Mouse (Mus musculus): Measurements from ENCODE around the gene Igfbp7. TPM values are rescaled to one million over a fixed set of nuclear protein-coding genes. Genes with fewer than 3 reads are reported as not detected.

Gene Igfbp7
- total and polyA plus RNA-seq, 3 experiments, result 0.07 TPM; not detected in 2

DNA sequence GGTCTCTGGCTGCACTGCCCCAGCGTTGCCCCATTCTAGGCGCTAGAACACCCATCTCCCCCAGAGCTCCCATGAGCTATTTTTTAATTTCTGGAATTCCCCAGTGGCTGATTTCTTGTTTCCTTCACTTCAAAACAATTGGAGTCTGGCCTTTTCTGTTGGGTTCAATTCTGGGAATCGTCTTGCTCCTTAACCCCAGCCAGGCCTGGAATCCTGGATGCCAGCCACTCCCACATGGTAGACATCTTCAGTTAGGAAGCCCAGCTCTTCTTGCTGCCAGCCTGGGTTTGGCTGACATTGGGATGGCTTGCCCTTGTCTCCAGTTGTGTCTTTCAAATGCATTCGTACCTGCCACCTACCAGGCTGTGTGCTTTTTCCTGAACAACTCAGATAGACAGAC, 20.7 kb upstream of the Igfbp7 start:
- no peak for DNase-seq (ENCODE audit: low read depth, low spot score)
- TF ChIP-seq CTCF (IDR thresholded peaks at IDR 0.05 in 2 of 3, conservative IDR thresholded peaks at IDR 0.05 in 1 of 3; ENCODE audit: control insufficient read depth in 1 of 3, insufficient read depth in 1 of 3, low read depth in 2 of 3, low read length in 3 of 3, poor library complexity in 1 of 3, severe bottlenecking in 1 of 3) (no peak), RAD21 (IDR thresholded peaks at IDR 0.05; ENCODE audit: low read depth, low read length) (no peak), JUND (IDR thresholded peaks at IDR 0.05; ENCODE audit: low read depth, low read length) (no peak), MAZ (IDR thresholded peaks at IDR 0.05; ENCODE audit: low read depth, low read length) (no peak), TAL1 (IDR thresholded peaks at IDR 0.05; ENCODE audit: low read length) (no peak), MAX (IDR thresholded peaks at IDR 0.05; ENCODE audit: low read length) (no peak), RCOR1 (IDR thresholded peaks at IDR 0.05; ENCODE audit: low read depth, low read length) (no peak), ZMIZ1 (IDR thresholded peaks at IDR 0.05; ENCODE audit: low read depth, low read length) (no peak), UBTF (IDR thresholded peaks at IDR 0.05; ENCODE audit: borderline replicate concordance, insufficient read depth, low read depth, low read length) (no peak), MYC (IDR thresholded peaks at IDR 0.05; ENCODE audit: low read depth, low read length) (no peak)
- no peaks in the 10 kb centered on the region for H3K79me2 ChIP-seq (ENCODE audit: control insufficient read depth, insufficient read depth, low read length, poor library complexity)
- peaks cover 0 to 2% of the 10 kb centered on the region in 2 experiments; a peak in 2 of 4 replicates for H3K27me3 ChIP-seq (ENCODE audit: control insufficient read depth in 1 of 2, insufficient read depth in 2 of 2, low read length in 2 of 2)
- no peaks in the 10 kb centered on the region for H3K9me3 ChIP-seq (replicated peaks; ENCODE audit: insufficient read depth, low read length)
- no peak overlapping the region for H3K27ac ChIP-seq (ENCODE audit: control insufficient read depth, low read depth, low read length)
- no peaks in the 10 kb centered on the region for H3K36me3 ChIP-seq (ENCODE audit: control insufficient read depth in 1 of 2, insufficient read depth in 2 of 2, low read length in 2 of 2)
- no peak overlapping the region for H3K9ac ChIP-seq (ENCODE audit: control insufficient read depth, low read depth, low read length, poor library complexity, severe bottlenecking)
- H3K4me3 ChIP-seq (ENCODE audit: control insufficient read depth in 1 of 2, insufficient read depth in 1 of 2, low read depth in 2 of 2, low read length in 2 of 2), result no peak overlapping the region
- H3K4me1 ChIP-seq (ENCODE audit: control insufficient read depth in 1 of 2, insufficient read depth in 2 of 2, low read length in 2 of 2), result no peaks in the 10 kb centered on the region

DNA sequence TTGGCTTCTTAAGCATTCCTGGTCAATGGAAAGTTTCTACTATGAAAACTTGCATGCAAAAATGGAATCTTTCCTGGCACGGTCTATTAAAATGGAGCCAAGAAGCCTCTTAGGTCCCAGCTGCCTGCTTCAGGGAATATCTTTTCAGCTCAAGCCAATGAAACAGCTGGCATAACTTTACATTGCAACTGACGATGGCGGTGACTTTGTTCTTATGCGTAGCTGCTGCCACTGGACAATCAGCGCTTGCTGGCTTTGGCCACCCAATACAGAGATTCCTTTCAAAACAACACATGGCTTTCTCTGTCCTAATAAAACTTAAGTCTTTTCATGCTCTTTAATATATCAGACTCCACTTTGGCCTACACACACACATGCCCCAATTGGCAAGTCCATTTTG, 20.1 kb upstream of the Igfbp7 start:
- H3K9me3 ChIP-seq (replicated peaks; ENCODE audit: insufficient read depth, low read length), result no peaks in the 10 kb centered on the region
- H3K4me1 ChIP-seq (ENCODE audit: control insufficient read depth in 1 of 2, insufficient read depth in 2 of 2, low read length in 2 of 2), result no peaks in the 10 kb centered on the region
- H3K9ac ChIP-seq (ENCODE audit: control insufficient read depth, low read depth, low read length, poor library complexity, severe bottlenecking), result no peak overlapping the region
- no peak overlapping the region for H3K27ac ChIP-seq (ENCODE audit: control insufficient read depth, low read depth, low read length)
- no peak overlapping the region for H3K4me3 ChIP-seq (ENCODE audit: control insufficient read depth in 1 of 2, insufficient read depth in 1 of 2, low read depth in 2 of 2, low read length in 2 of 2)
- no peaks in the 10 kb centered on the region for H3K79me2 ChIP-seq (ENCODE audit: control insufficient read depth, insufficient read depth, low read length, poor library complexity)
- no peak for DNase-seq (ENCODE audit: low read depth, low spot score)
- H3K27me3 ChIP-seq (ENCODE audit: control insufficient read depth in 1 of 2, insufficient read depth in 2 of 2, low read length in 2 of 2), result no peaks in the 10 kb centered on the region; a peak in 2 of 4 replicates
- no peak for TF ChIP-seq TAL1 (IDR thresholded peaks at IDR 0.05; ENCODE audit: low read length)
- no peak for TF ChIP-seq MYC (IDR thresholded peaks at IDR 0.05; ENCODE audit: low read depth, low read length)
- no peak for TF ChIP-seq ZNF384 (IDR thresholded peaks at IDR 0.05; ENCODE audit: low read depth, low read length)
- no peak for TF ChIP-seq EP300 (IDR thresholded peaks at IDR 0.05; ENCODE audit: low read depth in 1 of 2, low read length in 2 of 2)
- TF ChIP-seq MAFK (IDR thresholded peaks at IDR 0.05; ENCODE audit: borderline replicate concordance, low read depth, low read length), result no peak
- TF ChIP-seq ETS1 (IDR thresholded peaks at IDR 0.05; ENCODE audit: low read depth, low read length), result no peak
- no peak for TF ChIP-seq ZC3H11A (IDR thresholded peaks at IDR 0.05; ENCODE audit: low read depth, low read length)
- TF ChIP-seq MXI1 (IDR thresholded peaks at IDR 0.05; ENCODE audit: low read depth, low read length), result no peak
- TF ChIP-seq POLR2AphosphoS2 (IDR thresholded peaks at IDR 0.05; ENCODE audit: low read length), result no peak
- H3K36me3 ChIP-seq (ENCODE audit: control insufficient read depth in 1 of 2, insufficient read depth in 2 of 2, low read length in 2 of 2), result no peaks in the 10 kb centered on the region

Measured in MEL (cell line).